Mouse (Mus musculus): Measurements from ENCODE around the gene Atp1a2. TPM values are rescaled to one million over a fixed set of nuclear protein-coding genes. Genes with fewer than 3 reads are reported as not detected.

The Atp1a2 gene
- total RNA-seq (2015; ENCODE audit: low replicate concordance) (not detected in 2 replicates), total RNA-seq (2017; ENCODE audit: low replicate concordance) (not detected in 2 replicates)

DNA sequence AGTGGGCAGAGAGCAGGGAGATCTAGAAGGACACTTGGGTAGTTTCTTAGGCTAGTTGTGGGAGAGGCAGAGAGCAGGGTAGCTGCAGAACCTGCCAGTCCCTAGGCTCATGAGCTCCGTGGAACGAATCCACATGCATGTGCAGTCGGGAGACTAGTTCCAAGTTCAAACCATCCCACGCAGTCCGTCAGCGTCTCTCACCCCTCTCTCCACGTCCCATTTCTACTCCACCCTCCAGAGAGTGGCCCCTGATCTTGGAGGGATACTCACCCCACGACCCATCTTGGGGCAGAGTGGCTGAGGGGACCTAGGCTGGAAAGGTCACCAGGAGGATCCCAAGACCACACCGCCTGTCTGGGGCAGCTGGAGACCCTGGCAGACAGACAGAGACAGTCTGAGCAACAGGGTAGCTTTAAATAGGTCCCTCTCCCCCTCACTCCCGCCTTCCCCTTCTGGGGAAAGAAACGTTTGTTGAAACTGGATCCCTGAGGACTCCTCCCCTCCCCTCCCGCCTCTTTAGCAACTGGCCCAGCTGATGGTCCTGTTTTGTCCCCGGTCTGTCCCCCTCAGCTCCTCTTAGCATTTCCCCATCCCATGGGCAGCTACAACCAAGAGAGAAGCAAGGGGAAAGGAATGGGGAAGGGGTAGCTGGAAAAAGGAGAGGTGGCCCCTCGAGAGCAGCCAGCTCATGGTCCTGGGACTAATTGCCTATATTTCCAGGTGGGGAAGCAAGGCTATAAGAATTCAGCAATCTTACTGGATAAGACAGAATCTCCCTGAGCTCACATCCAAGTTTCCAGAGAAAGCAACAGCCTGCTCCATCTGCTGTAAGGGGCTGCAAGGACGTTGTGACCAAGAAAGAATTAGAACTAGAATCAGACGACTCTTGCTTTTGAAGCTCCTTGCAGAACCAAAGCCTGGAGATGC is at the start of gene Atp1a2:
TSS of gene Atp1a2 (minus strand) at position 454 of the 927 bp plus-strand sequence.
- ATAC-seq (replicated peaks; ENCODE audit: low FRiP score, poor library complexity, severe bottlenecking): no peak

DNA sequence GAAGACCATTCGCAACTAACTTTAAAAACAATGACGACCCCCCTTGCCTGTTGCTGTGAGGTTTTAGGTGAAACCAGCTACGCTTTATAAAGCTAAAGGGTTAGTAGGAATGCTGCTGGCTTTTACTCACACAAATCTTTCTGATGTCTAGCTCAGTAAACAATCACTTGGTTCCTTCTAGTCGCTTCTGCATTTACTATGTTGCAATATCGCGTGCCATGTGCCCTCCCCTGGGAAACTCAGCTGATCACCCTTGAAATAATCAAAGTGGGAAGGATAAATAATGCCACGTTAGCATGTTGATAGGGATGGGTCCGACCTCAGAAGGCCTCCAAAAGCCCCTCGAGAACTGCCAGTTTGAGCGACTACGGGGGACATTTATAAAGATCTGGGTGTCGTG is 49.5 kb upstream of the Atp1a2 start:
- no peak for ATAC-seq (replicated peaks; ENCODE audit: low FRiP score, poor library complexity, severe bottlenecking)

DNA sequence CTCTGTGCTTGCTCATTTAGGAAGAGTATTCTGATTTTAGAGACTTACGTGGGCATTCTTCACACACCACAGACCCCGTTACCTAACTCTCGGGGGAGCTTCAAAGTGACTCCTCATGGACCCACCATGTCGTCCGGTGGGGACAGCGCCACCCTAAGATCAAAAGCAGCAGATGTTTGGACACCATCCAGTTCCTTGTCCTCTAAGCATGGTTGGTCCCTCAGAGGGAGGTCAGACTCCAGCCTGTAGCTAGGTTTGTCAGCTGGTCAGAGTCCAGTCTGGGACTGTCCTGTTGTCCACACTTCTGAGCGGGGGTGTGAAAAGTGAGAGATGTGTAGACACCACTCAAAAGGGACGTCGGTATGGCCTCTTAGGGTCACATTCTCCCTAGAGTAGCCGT is 48.8 kb upstream of the Atp1a2 start:
- no peak for ATAC-seq (replicated peaks; ENCODE audit: low FRiP score, poor library complexity, severe bottlenecking)

DNA sequence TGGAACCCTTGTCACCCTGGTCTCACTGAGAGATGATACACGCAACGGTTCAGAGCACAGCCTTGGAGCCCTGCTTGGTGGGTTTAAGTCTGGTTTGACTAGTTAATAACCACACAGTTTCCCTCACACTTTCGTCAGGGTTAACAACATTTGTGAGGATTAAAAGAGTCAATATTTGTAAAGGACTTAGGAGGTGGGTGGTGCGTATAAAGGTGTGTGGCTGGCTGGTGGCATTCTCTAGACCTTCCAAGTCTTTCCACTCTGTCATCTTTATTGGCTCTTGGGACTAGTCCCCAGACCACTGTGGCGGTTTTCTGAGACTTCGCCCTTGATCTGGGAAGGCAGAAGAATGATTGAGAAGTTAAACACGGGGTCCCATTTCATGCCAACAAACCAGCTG is 47.0 kb upstream of the Atp1a2 start:
- ATAC-seq (replicated peaks; ENCODE audit: low FRiP score, poor library complexity, severe bottlenecking): no peak

DNA sequence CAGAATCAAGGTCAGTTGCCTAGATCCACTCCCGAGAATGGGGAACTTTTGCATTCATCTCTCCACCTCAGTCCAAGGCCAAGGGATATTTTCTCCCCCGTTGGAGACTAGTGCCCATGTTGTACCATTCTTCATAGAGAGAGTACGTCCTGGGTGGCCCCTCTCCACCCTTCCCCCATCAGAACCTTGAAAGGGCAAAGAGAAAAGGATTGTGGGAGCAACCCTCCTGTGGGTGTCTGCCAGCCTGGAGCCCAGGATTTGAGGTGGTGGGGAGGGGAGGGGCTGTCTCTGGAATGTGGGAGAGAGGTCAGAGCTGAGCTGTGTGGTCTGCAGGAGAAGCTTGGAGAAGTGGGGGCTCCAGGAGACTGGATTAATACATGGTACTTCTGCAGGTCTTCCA is 46.0 kb upstream of the Atp1a2 start:
- ATAC-seq (replicated peaks; ENCODE audit: low FRiP score, poor library complexity, severe bottlenecking): no peak

- no peak for ATAC-seq (replicated peaks; ENCODE audit: low FRiP score, poor library complexity, severe bottlenecking)
These were observed 44.9 kb upstream of the Atp1a2 start for GRCm38 (mm10) chr1:172342729-172343128.

DNA sequence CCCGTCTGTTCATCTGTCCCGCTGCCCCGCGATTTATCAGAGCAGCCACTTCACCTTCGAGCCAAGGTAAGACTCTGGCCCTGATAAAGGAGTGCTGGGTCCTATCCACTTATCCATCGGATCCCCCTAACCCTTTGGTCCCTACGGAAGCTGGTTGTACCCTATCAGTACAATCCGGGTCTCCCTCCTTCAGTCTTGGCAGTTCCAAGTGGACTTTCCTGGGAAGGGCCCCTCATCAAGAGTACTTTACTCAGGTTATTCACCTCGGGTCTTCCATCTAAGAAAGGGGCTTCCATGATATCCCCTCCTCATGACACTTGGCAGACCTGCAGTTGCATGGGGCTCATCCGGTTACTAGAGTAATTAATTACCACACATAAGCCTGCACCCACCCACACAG is 43.5 kb upstream of the Atp1a2 start:
- ATAC-seq (replicated peaks; ENCODE audit: low FRiP score, poor library complexity, severe bottlenecking): no peak

GRCm38 (mm10) chr1:172340729-172341321 is 43.0 kb upstream of the Atp1a2 start, which contains the start of gene Kcnj10:
TSS of gene Kcnj10 (plus strand) at chr1:172341210.
- no peak for ATAC-seq (replicated peaks; ENCODE audit: low FRiP score, poor library complexity, severe bottlenecking)

GRCm38 (mm10) chr1:172337411-172338185 is 39.7 kb upstream of the Atp1a2 start:
- ATAC-seq (replicated peaks; ENCODE audit: low FRiP score, poor library complexity, severe bottlenecking): no peak

- ATAC-seq (replicated peaks; ENCODE audit: low FRiP score, poor library complexity, severe bottlenecking): no peak
These were observed 37.9 kb upstream of the Atp1a2 start for GRCm38 (mm10) chr1:172335804-172336203.

- ATAC-seq (replicated peaks; ENCODE audit: low FRiP score, poor library complexity, severe bottlenecking): no peak
These were observed 35.6 kb upstream of the Atp1a2 start for GRCm38 (mm10) chr1:172333512-172333911.

GRCm38 (mm10) chr1:172332925-172333324 is 35.1 kb upstream of the Atp1a2 start:
- ATAC-seq (replicated peaks; ENCODE audit: low FRiP score, poor library complexity, severe bottlenecking): no peak

DNA sequence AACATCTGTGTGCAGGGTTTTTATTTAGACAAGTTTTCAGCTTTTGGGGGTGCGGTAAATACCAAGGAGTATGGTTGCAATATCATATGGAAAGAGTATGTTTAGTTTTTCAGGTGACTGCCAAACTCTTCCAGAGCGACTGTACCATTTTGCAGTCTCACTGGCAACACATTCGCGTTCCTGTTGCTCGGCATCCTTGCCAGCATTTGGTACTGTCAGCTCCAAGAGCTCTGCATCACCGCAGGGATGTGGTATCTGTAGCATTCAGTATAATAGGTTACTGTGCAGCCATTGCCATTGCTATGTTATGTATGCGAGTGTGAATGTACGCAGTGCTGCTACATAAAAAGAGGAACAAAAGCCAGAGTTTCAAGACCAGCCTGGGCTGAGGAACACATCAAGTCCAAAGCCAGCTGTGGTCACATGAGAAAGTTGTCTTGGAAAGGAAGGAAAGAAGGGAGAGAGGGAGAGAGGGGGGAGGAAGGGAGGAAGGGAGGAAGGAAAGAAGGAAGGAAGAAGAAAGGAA is 33.6 kb upstream of the Atp1a2 start:
- no peak for ATAC-seq (replicated peaks; ENCODE audit: low FRiP score, poor library complexity, severe bottlenecking)

- ATAC-seq (replicated peaks; ENCODE audit: low FRiP score, poor library complexity, severe bottlenecking): no peak
These were observed 31.8 kb upstream of the Atp1a2 start for GRCm38 (mm10) chr1:172329616-172330015.

DNA sequence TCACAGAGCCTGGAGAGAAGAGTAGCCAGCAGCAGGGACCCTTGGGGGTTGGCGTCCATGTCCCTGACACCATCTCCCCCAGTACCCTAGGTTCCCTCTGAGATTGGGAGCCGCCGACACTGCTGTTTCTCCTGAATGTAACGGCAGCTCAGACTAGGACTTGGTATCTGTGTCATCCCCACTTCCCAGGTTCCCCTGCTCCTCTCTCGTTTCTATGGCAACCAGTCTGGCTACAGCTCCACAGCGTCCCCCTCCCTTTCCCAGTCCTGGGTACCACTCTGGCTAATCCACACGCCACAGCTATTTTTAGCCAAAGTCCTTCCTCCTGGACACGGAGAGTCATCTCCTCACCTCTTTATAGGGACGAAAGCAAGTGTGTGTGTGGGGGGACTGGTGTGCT is 31.3 kb upstream of the Atp1a2 start, which contains the start of gene Kcnj9:
TSS of gene Kcnj9 (minus strand) at position 188 of the 400 bp plus-strand sequence.
- ATAC-seq (replicated peaks; ENCODE audit: low FRiP score, poor library complexity, severe bottlenecking): no peak

DNA sequence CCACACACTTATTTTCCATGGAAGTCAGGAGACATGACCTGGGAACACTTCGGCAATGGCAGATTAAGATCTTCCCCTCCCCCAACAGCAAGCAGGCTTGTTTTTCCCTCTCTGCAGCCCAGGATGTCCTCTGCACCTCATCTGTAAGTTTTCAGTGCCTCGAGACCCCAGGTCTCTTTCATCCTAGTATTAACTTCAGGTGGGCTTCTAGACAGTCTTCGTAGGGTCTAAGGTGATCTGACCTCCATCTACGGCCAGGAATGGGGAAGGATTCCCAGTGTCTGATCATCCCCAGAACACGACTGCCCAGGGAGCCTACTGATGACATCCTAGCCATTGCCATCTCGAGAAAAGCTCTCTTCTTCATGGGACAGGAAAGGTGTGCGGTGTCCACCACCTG is 30.6 kb upstream of the Atp1a2 start:
- no peak for ATAC-seq (replicated peaks; ENCODE audit: low FRiP score, poor library complexity, severe bottlenecking)

DNA sequence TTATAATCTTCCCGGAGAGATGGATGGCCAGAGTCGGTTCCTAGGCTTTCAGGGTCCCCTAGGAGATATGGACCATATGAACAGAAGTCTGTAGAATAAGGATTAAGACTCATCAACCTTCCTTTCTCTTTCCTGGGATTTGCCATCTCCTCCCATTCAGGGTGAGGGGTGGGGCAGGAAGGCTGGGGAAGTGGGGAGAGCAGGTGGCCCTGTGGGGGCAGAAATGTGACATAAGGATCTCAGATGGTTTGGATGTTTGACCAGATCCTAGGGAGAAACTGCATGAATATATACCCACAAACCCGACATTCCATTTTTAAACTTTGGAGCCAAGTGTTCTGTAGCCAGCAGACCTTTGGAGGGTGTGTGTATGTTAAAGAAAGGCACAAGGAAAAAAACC is 30.2 kb upstream of the Atp1a2 start:
- ATAC-seq (replicated peaks; ENCODE audit: low FRiP score, poor library complexity, severe bottlenecking): no peak

GRCm38 (mm10) chr1:172327206-172328001 is 29.5 kb upstream of the Atp1a2 start:
- no peak for ATAC-seq (replicated peaks; ENCODE audit: low FRiP score, poor library complexity, severe bottlenecking)

DNA sequence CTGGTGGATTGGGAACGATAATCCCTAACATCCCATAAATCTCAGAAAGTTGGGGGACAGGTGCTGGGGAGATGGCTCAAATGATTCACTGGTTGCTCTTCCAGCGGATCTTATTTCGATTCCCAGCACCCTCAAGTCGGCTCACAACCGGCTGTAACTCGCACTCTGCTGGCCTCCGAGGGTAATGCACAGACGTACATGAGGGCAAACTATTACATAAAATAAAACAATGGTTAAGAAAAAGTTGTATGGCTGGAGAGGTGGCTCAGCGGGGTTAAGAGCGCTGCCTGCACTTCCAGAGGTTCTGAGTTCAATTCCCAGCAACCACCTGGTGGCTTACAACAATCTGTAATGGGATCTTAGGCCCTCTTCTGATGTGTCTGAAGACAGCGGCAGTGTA is 28.8 kb upstream of the Atp1a2 start:
- no peak for ATAC-seq (replicated peaks; ENCODE audit: low FRiP score, poor library complexity, severe bottlenecking)

Measured in erythroid progenitor cell, adult 5-6 weeks (primary cell).